Mouse (Mus musculus) 3134 (cell line): ENCODE data around the gene Zswim9.
"Not testable (repeated sequence)": the region's sequence is repeated elsewhere in the genome, so short reads cannot be mapped to it uniquely, and the experiment has no call there.

Experiments used
- DNase-seq: peaks from one replicate; pipeline ENCODE4 v3.0.0-alpha.2; 2011; ENCODE audit warnings: low spot score; ENCODE audit not compliant: insufficient read length; ENCODE audit errors: extremely low read depth

Zswim9 gene

DNA sequence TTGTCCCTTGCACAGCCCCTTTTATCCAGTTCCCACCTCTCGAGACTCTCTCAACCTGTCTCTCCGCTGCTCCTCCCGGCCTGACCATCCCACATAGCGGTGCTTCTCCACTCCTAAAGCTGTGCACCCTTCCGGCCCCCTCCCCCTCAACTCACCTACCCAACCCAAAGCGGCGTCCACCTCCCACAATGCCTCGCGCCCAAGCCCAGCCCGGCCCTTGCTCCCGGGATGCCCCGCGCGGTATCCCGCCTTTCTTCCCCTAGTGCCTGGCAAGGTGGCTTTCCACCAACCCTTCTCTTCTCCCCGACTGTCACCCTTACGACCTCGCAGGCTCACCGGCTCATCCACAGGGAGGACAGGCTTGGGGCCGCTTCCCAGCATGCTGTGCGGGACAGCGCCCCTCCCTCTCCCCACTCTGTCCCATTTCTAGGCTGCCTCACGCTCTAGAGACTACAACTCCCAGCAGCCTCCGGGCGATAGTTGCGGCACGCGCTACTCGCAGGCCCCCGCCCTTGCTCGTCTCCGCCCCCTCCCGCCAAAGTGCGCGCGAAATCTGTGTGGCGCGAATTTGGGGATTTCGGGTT is at the start of gene Zswim9:
Gene Zswim9 (minus strand): TSS at position 414 of the 584 bp plus-strand sequence.
- DNase-seq = peak; percentile 92

DNA sequence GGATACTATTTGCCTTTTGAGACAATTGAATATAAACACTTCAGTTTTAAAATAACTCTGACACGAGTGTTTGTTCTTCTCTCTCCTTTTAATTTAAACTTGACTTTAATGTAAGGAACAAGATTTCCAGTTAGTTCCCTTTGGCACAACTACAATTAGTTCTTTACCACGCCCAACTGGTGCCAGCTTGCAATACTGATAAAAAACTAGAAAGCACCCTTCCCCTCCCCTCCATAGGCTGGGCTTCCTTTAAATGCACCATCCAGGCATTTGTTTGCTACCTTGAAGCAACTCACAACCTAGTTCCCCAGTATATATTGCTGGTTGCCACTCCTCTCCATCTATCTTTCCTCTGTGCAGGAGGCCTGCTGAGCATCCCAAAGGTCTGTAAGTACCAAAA is 45.8 kb upstream of the Zswim9 start, which contains the start of gene Pla2g4c:
Gene Pla2g4c (plus strand): TSS at position 340 of the 400 bp plus-strand sequence.
- DNase-seq = no peak

GRCm38 (mm10) chr7:13321424-13321823 is 42.9 kb upstream of the Zswim9 start:
- DNase-seq = no peak

- no peak for DNase-seq
Observed at GRCm38 (mm10) chr7:13314095-13314597, 35.6 kb upstream of the Zswim9 start.

DNA sequence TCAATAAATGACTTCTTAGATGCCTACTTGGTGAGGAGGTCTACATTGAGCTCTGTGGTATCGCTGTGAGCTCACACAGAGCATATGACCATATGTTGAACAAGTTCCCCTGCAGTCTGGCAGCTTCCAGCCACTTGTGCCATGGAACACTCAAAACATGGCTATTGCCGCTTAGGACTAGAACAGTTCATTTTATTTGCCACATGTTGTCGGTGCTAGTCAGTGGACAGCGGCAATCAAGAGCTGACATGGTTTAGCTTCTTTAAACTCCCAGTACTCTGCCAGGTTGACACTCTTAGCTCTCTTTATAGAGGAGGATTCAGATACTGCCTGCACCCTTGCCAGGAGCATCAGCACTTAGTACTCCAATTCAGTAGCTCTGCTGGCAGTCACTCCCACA is 32.9 kb upstream of the Zswim9 start:
- DNase-seq = no peak

GRCm38 (mm10) chr7:13310493-13311199 is 32.1 kb upstream of the Zswim9 start:
- no peak for DNase-seq

- no peak for DNase-seq
Observed at GRCm38 (mm10) chr7:13309407-13309806, 30.9 kb upstream of the Zswim9 start.

- DNase-seq = no peak
Observed at GRCm38 (mm10) chr7:13303372-13303771, 24.9 kb upstream of the Zswim9 start.

GRCm38 (mm10) chr7:13302780-13303179 is 24.3 kb upstream of the Zswim9 start:
- no peak for DNase-seq

GRCm38 (mm10) chr7:13301643-13302042 is 23.1 kb upstream of the Zswim9 start:
- no peak for DNase-seq

GRCm38 (mm10) chr7:13298821-13299220 is 20.3 kb upstream of the Zswim9 start:
- DNase-seq = no peak

GRCm38 (mm10) chr7:13297636-13298035 is 19.1 kb upstream of the Zswim9 start:
- no peak for DNase-seq

DNA sequence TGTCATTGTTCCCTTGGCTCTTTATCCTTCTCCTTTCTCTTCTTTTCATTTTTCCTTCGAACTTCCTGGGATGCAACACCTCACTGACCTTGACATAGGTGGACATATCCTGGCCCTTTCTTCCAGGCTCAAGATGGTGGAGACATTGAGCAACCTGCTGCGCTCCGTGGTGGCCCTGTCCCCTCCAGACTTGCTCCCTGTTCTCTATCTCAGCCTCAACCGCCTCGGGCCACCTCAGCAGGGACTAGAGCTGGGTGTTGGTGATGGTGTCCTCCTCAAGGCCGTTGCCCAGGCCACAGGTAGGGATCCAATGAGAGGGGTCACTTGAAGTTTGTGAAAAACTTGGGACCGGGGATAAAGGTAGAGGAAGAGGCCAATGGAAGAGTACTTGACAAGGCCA is 16.7 kb upstream of the Zswim9 start:
- no peak for DNase-seq

- no peak for DNase-seq
Observed at GRCm38 (mm10) chr7:13293878-13294855, 15.6 kb upstream of the Zswim9 start.

DNA sequence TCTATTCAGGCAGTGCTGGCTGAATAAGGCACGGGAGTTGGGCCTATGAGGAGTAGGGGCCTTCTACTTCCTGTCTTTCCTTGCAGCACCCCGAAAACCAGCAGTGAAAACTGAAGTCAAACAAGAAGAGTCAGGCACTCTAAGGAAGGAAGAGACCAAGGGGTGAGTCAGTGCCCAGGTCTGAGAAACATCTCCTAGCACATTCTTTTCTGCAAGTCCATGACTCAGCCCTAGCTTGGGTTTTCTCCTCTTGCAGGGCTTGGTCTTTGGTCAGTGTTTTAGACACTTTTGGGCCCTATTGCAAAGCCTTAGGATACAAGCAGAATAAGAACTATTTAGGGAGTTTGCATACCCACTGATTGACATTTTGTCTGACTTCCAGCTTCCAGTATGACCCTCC is 12.8 kb upstream of the Zswim9 start:
- no peak for DNase-seq

GRCm38 (mm10) chr7:13290041-13290675 is 11.6 kb upstream of the Zswim9 start:
- DNase-seq = no peak

GRCm38 (mm10) chr7:13288621-13289020 is 10.1 kb upstream of the Zswim9 start:
- DNase-seq = no peak

- not testable (repeated sequence) for DNase-seq
Observed at GRCm38 (mm10) chr7:13278957-13279356, 436 bp upstream of the Zswim9 start.

GRCm38 (mm10) chr7:13277833-13278232 is 688 bp downstream of the Zswim9 start:
- DNase-seq = no peak

DNA sequence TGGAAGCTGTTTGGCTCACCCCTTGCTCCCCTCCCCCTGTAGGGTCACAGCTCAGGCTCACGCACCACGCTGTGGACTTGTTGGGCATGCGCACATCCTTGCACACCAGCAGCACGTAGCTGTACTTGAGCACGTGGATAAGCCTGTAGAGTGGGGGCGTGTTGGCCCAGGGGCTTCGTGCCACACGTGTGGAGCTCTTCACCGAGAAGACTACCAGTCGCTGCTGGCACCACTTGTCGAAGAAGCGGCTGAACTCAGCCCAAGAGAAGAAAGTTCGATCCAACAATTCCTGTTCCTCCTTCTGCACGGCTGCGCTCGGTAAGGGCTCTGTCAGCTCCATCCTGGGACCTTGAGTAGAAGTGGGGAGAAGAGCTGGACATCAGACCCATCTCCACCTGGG is 1.4 kb downstream of the Zswim9 start, which contains the start of gene Lig1:
Gene Lig1 (plus strand): TSS at position 203 of the 400 bp plus-strand sequence.
- no peak for DNase-seq
